Mouse (Mus musculus): ENCODE results near the gene Lgals3bp. TPM values are rescaled to one million over a fixed set of nuclear protein-coding genes. Genes with fewer than 3 reads are reported as not detected.

Gene Lgals3bp
- total and polyA plus RNA-seq, 3 experiments: 3.0 to 18.3 TPM; not detected in 1

GRCm38 (mm10) chr11:118427986-118428385 is 26.1 kb upstream of the Lgals3bp start, which contains the start of gene C1qtnf1:
C1qtnf1 (plus strand) TSS chr11:118428203.
- Histone ChIP-seq H3K9ac (ENCODE audit: control insufficient read depth, low read depth, low read length, poor library complexity, severe bottlenecking) (peak within 1 kb of the TSS; percentile 48), H3K27ac (ENCODE audit: control insufficient read depth, low read depth, low read length) (no peak within 1 kb of the TSS), H3K36me3 (ENCODE audit: control insufficient read depth in 1 of 2, insufficient read depth in 2 of 2, low read length in 2 of 2) (peaks cover 0 to 5% of the 10 kb centered on the region in 2 experiments; a peak in 2 of 4 replicates), H3K9me3 (replicated peaks; ENCODE audit: insufficient read depth, low read length) (no peaks in the 10 kb centered on the region), H3K4me1 (ENCODE audit: control insufficient read depth in 1 of 2, insufficient read depth in 2 of 2, low read length in 2 of 2) (peaks cover 2 to 13% of the 10 kb centered on the region in 2 experiments; a peak in 3 of 4 replicates), H3K79me2 (ENCODE audit: control insufficient read depth, insufficient read depth, low read length, poor library complexity) (no peaks in the 10 kb centered on the region), H3K27me3 (ENCODE audit: control insufficient read depth in 1 of 2, insufficient read depth in 2 of 2, low read length in 2 of 2) (no peaks in the 10 kb centered on the region; a peak in 1 of 4 replicates), H3K4me3 (ENCODE audit: control insufficient read depth in 1 of 2, insufficient read depth in 1 of 2, low read depth in 2 of 2, low read length in 2 of 2) (peak within 1 kb of the TSS; percentile 14 to 30; a peak in 3 of 4 replicates)
- TF ChIP-seq SIN3A (IDR thresholded peaks at IDR 0.05; ENCODE audit: low read length) (no peak), GATA1 (IDR thresholded peaks at IDR 0.05; ENCODE audit: low read depth, low read length) (0 out of 2 replicates have a peak, but pooled peaks have one; percentile 19), EP300 (IDR thresholded peaks at IDR 0.05; ENCODE audit: low read depth in 1 of 2, low read length in 2 of 2) (0 out of 4 replicates have a peak, but pooled peaks of 1 of the 2 experiments have one; percentile 8), NRF1 (IDR thresholded peaks at IDR 0.05; ENCODE audit: insufficient read depth, low read depth, low read length, poor library complexity, severe bottlenecking) (no peak), ETS1 (IDR thresholded peaks at IDR 0.05; ENCODE audit: low read depth, low read length) (peak; percentile 19; the same call in 1 of the 2 replicates), CHD2 (IDR thresholded peaks at IDR 0.05; ENCODE audit: low read length) (no peak), ZKSCAN1 (IDR thresholded peaks at IDR 0.05; ENCODE audit: low read depth, low read length) (no peak), JUND (IDR thresholded peaks at IDR 0.05; ENCODE audit: low read depth, low read length) (peak; percentile 55; the same call in 1 of the 2 replicates), TBP (IDR thresholded peaks at IDR 0.05; ENCODE audit: low read depth, low read length) (no peak), USF1 (IDR thresholded peaks at IDR 0.05; ENCODE audit: low read depth, low read length) (no peak), POLR2AphosphoS2 (IDR thresholded peaks at IDR 0.05; ENCODE audit: low read length) (no peak), POLR2A (IDR thresholded peaks at IDR 0.05; ENCODE audit: control insufficient read depth in 1 of 2, insufficient read depth in 1 of 2, low read depth in 1 of 2, low read length in 2 of 2, poor library complexity in 1 of 2) (no peak), TCF12 (IDR thresholded peaks at IDR 0.05; ENCODE audit: low read depth, low read length) (no peak), MYC (IDR thresholded peaks at IDR 0.05; ENCODE audit: low read depth, low read length) (no peak), POLR2AphosphoS5 (IDR thresholded peaks at IDR 0.05; ENCODE audit: borderline replicate concordance, low read depth, low read length) (no peak)
- DNase-seq (ENCODE audit: low read depth, low spot score): peak; percentile 67

- no peaks in the 10 kb centered on the region for H3K79me2 ChIP-seq (ENCODE audit: control insufficient read depth, insufficient read depth, low read length, poor library complexity)
- DNase-seq (ENCODE audit: low read depth, low spot score): no peak
- no peak overlapping the region; a peak in 1 of 4 replicates for H3K4me3 ChIP-seq (ENCODE audit: control insufficient read depth in 1 of 2, insufficient read depth in 1 of 2, low read depth in 2 of 2, low read length in 2 of 2)
- no peak overlapping the region for H3K27ac ChIP-seq (ENCODE audit: control insufficient read depth, low read depth, low read length)
- peaks cover 2 to 13% of the 10 kb centered on the region in 2 experiments; a peak in 3 of 4 replicates for H3K4me1 ChIP-seq (ENCODE audit: control insufficient read depth in 1 of 2, insufficient read depth in 2 of 2, low read length in 2 of 2)
- H3K27me3 ChIP-seq (ENCODE audit: control insufficient read depth in 1 of 2, insufficient read depth in 2 of 2, low read length in 2 of 2): no peaks in the 10 kb centered on the region; a peak in 1 of 4 replicates
- H3K9me3 ChIP-seq (replicated peaks; ENCODE audit: insufficient read depth, low read length): no peaks in the 10 kb centered on the region
- no peak overlapping the region for H3K9ac ChIP-seq (ENCODE audit: control insufficient read depth, low read depth, low read length, poor library complexity, severe bottlenecking)
- TF ChIP-seq ETS1 (IDR thresholded peaks at IDR 0.05; ENCODE audit: low read depth, low read length): no peak
- no peak for TF ChIP-seq MYC (IDR thresholded peaks at IDR 0.05; ENCODE audit: low read depth, low read length)
- no peak for TF ChIP-seq UBTF (IDR thresholded peaks at IDR 0.05; ENCODE audit: borderline replicate concordance, insufficient read depth, low read depth, low read length)
- TF ChIP-seq TBP (IDR thresholded peaks at IDR 0.05; ENCODE audit: low read depth, low read length): no peak
- TF ChIP-seq ZKSCAN1 (IDR thresholded peaks at IDR 0.05; ENCODE audit: low read depth, low read length): no peak
- no peak for TF ChIP-seq GABPA (IDR thresholded peaks at IDR 0.05; ENCODE audit: low read depth, low read length)
- TF ChIP-seq POLR2A (IDR thresholded peaks at IDR 0.05; ENCODE audit: control insufficient read depth in 1 of 2, insufficient read depth in 1 of 2, low read depth in 1 of 2, low read length in 2 of 2, poor library complexity in 1 of 2): no peak
- no peak for TF ChIP-seq CHD1 (IDR thresholded peaks at IDR 0.05; ENCODE audit: low read depth, low read length)
- TF ChIP-seq POLR2AphosphoS2 (IDR thresholded peaks at IDR 0.05; ENCODE audit: low read length): no peak
- TF ChIP-seq MXI1 (IDR thresholded peaks at IDR 0.05; ENCODE audit: low read depth, low read length): no peak
- H3K36me3 ChIP-seq (ENCODE audit: control insufficient read depth in 1 of 2, insufficient read depth in 2 of 2, low read length in 2 of 2): peaks cover 0 to 5% of the 10 kb centered on the region in 2 experiments; a peak in 2 of 4 replicates
These were observed 25.4 kb upstream of the Lgals3bp start for GRCm38 (mm10) chr11:118427266-118427779.

Measured in MEL (cell line).